Comparison of ENCODE assay signal across 7 mouse cellular contexts in genomic region chr16:38092598-38092997, GRCm38 (mm10). TPM values are rescaled to one million over a fixed set of nuclear protein-coding genes. Genes with fewer than 3 reads are reported as not detected.
DNase-seq lines count a peak whose midpoint lies in the region; ATAC-seq and TF ChIP-seq lines count a peak whose summit lies in the region.

No protein-coding gene starts in this region.

- DNase-seq in A20 (ENCODE audit: low read depth, low spot score) (peak; percentile 55), CH12.LX (ENCODE audit: extremely low read depth) (no peak)
- no peak for DNase-seq in limb, embryonic 14.5 days (ENCODE audit: low spot score)
- DNase-seq in retina, embryonic 14.5 days (ENCODE audit: low spot score) = peak; percentile 33
- DNase-seq in natural killer cell, adult 2 months (ENCODE audit: low spot score in 2 of 2) = no peak
- DNase-seq in urinary bladder, postnatal 14 days (ENCODE audit: low spot score) = no peak

- dilution Hi-C loops in CH12.LX (cut with MboI; ENCODE audit: extremely low pct_ligation_motif_present, extremely low pct_unique_long_range_greater_than_20kb, low sequenced_read_pairs) = no loop called here

- peaks cover 4 to 32% of the 10 kb centered on the region in 2 experiments for H3K4me1 ChIP-seq in CH12.LX (ENCODE audit: control insufficient read depth in 1 of 2, insufficient read depth in 2 of 2)
- peaks cover 39% of the 10 kb centered on the region for H3K4me1 ChIP-seq in forebrain, embryonic 16.5 days (replicated peaks; ENCODE audit: control insufficient read depth, insufficient read depth, low read length)
- peaks cover 17% of the 10 kb centered on the region for H3K4me1 ChIP-seq in limb, embryonic 14.5 days (ENCODE audit: control insufficient read depth, insufficient read depth, low read length)

- TF ChIP-seq CTCF in CH12.LX (conservative IDR thresholded peaks at IDR 0.05 in 1 of 2, IDR thresholded peaks at IDR 0.05 in 1 of 2; ENCODE audit: low read depth in 2 of 2, low read length in 2 of 2) = no peak

- TF ChIP-seq EP300 in CH12.LX (IDR thresholded peaks at IDR 0.05; ENCODE audit: low read length) = no peak

- no peak for ATAC-seq in forebrain, embryonic 16.5 days
- ATAC-seq in limb, embryonic 14.5 days (ENCODE audit: low FRiP score, low read depth) = no peak

- TF ChIP-seq POLR2A in CH12.LX (IDR thresholded peaks at IDR 0.05; ENCODE audit: low read depth, low read length) = no peak
- no peak for TF ChIP-seq POLR2A in limb, embryonic 14.5 days (IDR thresholded peaks at IDR 0.05; ENCODE audit: borderline replicate concordance, extremely low read depth, insufficient read depth, insufficient read length)

- peaks cover 70% of the 10 kb centered on the region for H3K79me2 ChIP-seq in CH12.LX (replicated peaks; ENCODE audit: control insufficient read depth, extremely low read depth, insufficient read depth, poor library complexity, severe bottlenecking)

- peak overlapping the region; percentile 84 for H3K9ac ChIP-seq in CH12.LX (ENCODE audit: insufficient read depth, low read depth)
- H3K9ac ChIP-seq in forebrain, embryonic 16.5 days (replicated peaks; ENCODE audit: low read depth, low read length) = peak overlapping the region; percentile 63
- H3K9ac ChIP-seq in limb, embryonic 14.5 days (ENCODE audit: low read depth, low read length, severe bottlenecking) = peak overlapping the region; percentile 36

- peak overlapping the region; percentile 41 for H3K4me2 ChIP-seq in CH12.LX (ENCODE audit: insufficient read depth, low read depth, poor library complexity, severe bottlenecking)
- peak overlapping the region; percentile 87 for H3K4me2 ChIP-seq in forebrain, embryonic 16.5 days (ENCODE audit: low read length)
- H3K4me2 ChIP-seq in limb, embryonic 14.5 days (replicated peaks; ENCODE audit: low read depth, low read length, severe bottlenecking) = peak overlapping the region; percentile 68

- in situ Hi-C loops in CH12.LX (cut with MboI; ENCODE audit: low pct_ligation_motif_present, low pct_unique_long_range_greater_than_20kb, low sequenced_read_pairs) = no loop called here

- no peak overlapping the region for H3K27ac ChIP-seq in CH12.LX (ENCODE audit: insufficient read depth, low read depth)
- peak overlapping the region; percentile 42; the same call in 1 of the 2 replicates for H3K27ac ChIP-seq in forebrain, embryonic 16.5 days (ENCODE audit: low read length)
- H3K27ac ChIP-seq in limb, embryonic 14.5 days (replicated peaks; ENCODE audit: low read depth, low read length) = no peak overlapping the region

- 2% methylated on average over 4 of the region's 4 CpGs for WGBS in forebrain, embryonic 16.5 days
- 10% methylated on average over 4 of the region's 4 CpGs for WGBS in limb, embryonic 14.5 days

- no peaks in the 10 kb centered on the region for H3K9me3 ChIP-seq in CH12.LX (replicated peaks; ENCODE audit: low read length)
- H3K9me3 ChIP-seq in forebrain, embryonic 16.5 days (ENCODE audit: control insufficient read depth, low read length) = no peaks in the 10 kb centered on the region
- H3K9me3 ChIP-seq in limb, embryonic 14.5 days (ENCODE audit: control insufficient read depth, low read length) = no peaks in the 10 kb centered on the region

- TF ChIP-seq RAD21 in CH12.LX (IDR thresholded peaks at IDR 0.05; ENCODE audit: low read depth, low read length) = no peak

- H3K4me3 ChIP-seq in CH12.LX (replicated peaks in 1 of 3; ENCODE audit: low read depth in 2 of 3, low read length in 2 of 3, poor library complexity in 1 of 3) = peak overlapping the region; percentile 37 to 97 (median 89)
- H3K4me3 ChIP-seq in forebrain, embryonic 16.5 days (replicated peaks; ENCODE audit: low read length) = peak overlapping the region; percentile 69
- peak overlapping the region; percentile 88 for H3K4me3 ChIP-seq in limb, embryonic 14.5 days (replicated peaks; ENCODE audit: low read length)

- peaks cover 0 to 26% of the 10 kb centered on the region in 2 experiments for H3K36me3 ChIP-seq in CH12.LX (replicated peaks in 1 of 2; ENCODE audit: control insufficient read depth in 1 of 2, insufficient read depth in 1 of 2, low read length in 1 of 2)
- no peaks in the 10 kb centered on the region for H3K36me3 ChIP-seq in forebrain, embryonic 16.5 days (ENCODE audit: control insufficient read depth, insufficient read depth)
- peaks cover 4% of the 10 kb centered on the region; the same call in 1 of the 2 replicates for H3K36me3 ChIP-seq in limb, embryonic 14.5 days (ENCODE audit: control insufficient read depth, insufficient read depth, low read length)

- no peaks in the 10 kb centered on the region for H3K27me3 ChIP-seq in CH12.LX (replicated peaks)
- H3K27me3 ChIP-seq in forebrain, embryonic 16.5 days (replicated peaks; ENCODE audit: control insufficient read depth, insufficient read depth, low read length) = no peaks in the 10 kb centered on the region
- no peaks in the 10 kb centered on the region for H3K27me3 ChIP-seq in limb, embryonic 14.5 days (ENCODE audit: control insufficient read depth, insufficient read depth, low read length)

TF ChIP-seq in CH12.LX, 34 proteins besides CTCF, POLR2A, EP300 and RAD21:
- TF ChIP-seq ZNF384 (IDR thresholded peaks at IDR 0.05; ENCODE audit: low read depth, low read length) = no peak
- no peak for TF ChIP-seq GABPA (IDR thresholded peaks at IDR 0.05; ENCODE audit: insufficient replicate concordance, low read depth, low read length)
- TF ChIP-seq MAFK (IDR thresholded peaks at IDR 0.05; ENCODE audit: insufficient replicate concordance, low read length) = no peak
- TF ChIP-seq MXI1 (IDR thresholded peaks at IDR 0.05; ENCODE audit: low read depth, low read length) = peak; percentile 62
- no peak for TF ChIP-seq ETS1 (conservative IDR thresholded peaks at IDR 0.05; ENCODE audit: low read depth, low read length)
- TF ChIP-seq TCF12 (IDR thresholded peaks at IDR 0.05; ENCODE audit: low read depth, low read length) = no peak
- no peak for TF ChIP-seq MAZ (IDR thresholded peaks at IDR 0.05; ENCODE audit: low read depth, low read length)
- no peak for TF ChIP-seq MAX (IDR thresholded peaks at IDR 0.05; ENCODE audit: low read length)
- 0 out of 2 replicates have a peak, but pooled peaks have one; percentile 42 for TF ChIP-seq UBTF (IDR thresholded peaks at IDR 0.05; ENCODE audit: low read depth, low read length)
- no peak; the same call in 1 of the 2 replicates for TF ChIP-seq SIN3A (IDR thresholded peaks at IDR 0.05; ENCODE audit: low read length)
- no peak for TF ChIP-seq E2F4 (IDR thresholded peaks at IDR 0.05; ENCODE audit: insufficient replicate concordance, low read depth, low read length)
- TF ChIP-seq CHD1 (IDR thresholded peaks at IDR 0.05; ENCODE audit: low read depth, low read length) = 0 out of 2 replicates have a peak, but pooled peaks have one; percentile 24
- no peak for TF ChIP-seq MYC (IDR thresholded peaks at IDR 0.05; ENCODE audit: low read depth, low read length)
- no peak for TF ChIP-seq SMC3 (IDR thresholded peaks at IDR 0.05; ENCODE audit: low read depth, low read length)
- no peak for TF ChIP-seq MEF2A (IDR thresholded peaks at IDR 0.05; ENCODE audit: borderline replicate concordance, low read depth, low read length)
- TF ChIP-seq ZMIZ1 (IDR thresholded peaks at IDR 0.05; ENCODE audit: low read depth, low read length) = no peak
- TF ChIP-seq ZKSCAN1 (IDR thresholded peaks at IDR 0.05; ENCODE audit: borderline replicate concordance, low read depth, low read length) = no peak
- TF ChIP-seq KAT2A (IDR thresholded peaks at IDR 0.05; ENCODE audit: insufficient replicate concordance, low read length) = no peak
- TF ChIP-seq ELF1 (IDR thresholded peaks at IDR 0.05; ENCODE audit: low read depth, low read length) = no peak

RNA-seq across cellular contexts. Expression of gene Gsk3b, which starts 3.8 kb away (rescaled TPM):
- total RNA-seq in CH12.LX (2012; rRNA removed) (15.5 and 15.9 TPM in 2 replicates), CH12.LX (2014; rRNA removed) (6.1 and 6.8 TPM in 2 replicates)
- 27.4 and 30.8 TPM in 2 replicates for polyA plus RNA-seq in CH12.LX (2012; ENCODE audit: insufficient read length, low read depth)
- polyA plus RNA-seq in forebrain, embryonic 16.5 days (2015; fragmentation: Nextera tagmentation; extraction: Ambion mirVana) = 155 and 159 TPM in 2 replicates
- 17.5 and 20.1 TPM in 2 replicates for polyA plus RNA-seq in limb, embryonic 14.5 days (2012; rRNA removed)
- 61.3 and 63.2 TPM in 2 replicates for polyA plus RNA-seq in limb, embryonic 14.5 days (2014; fragmentation: Nextera tagmentation; extraction: Ambion mirVana)

Comparison
In these comparisons a context has a peak if more than half of its experiments do, and no peak if none do; other contexts are left out.
1. DNase-seq: peak in A20 (single experiment) and retina, embryonic 14.5 days (single experiment); none in CH12.LX (single experiment), limb, embryonic 14.5 days (single experiment), natural killer cell, adult 2 months (0 of 2) and urinary bladder, postnatal 14 days (single experiment).
2. Peak in every context shown above with its lines, with median percentiles within 50 percentile points of each other: H3K4me2 ChIP-seq, H3K4me3 ChIP-seq and H3K9ac ChIP-seq.